In the genomic region with DNA sequence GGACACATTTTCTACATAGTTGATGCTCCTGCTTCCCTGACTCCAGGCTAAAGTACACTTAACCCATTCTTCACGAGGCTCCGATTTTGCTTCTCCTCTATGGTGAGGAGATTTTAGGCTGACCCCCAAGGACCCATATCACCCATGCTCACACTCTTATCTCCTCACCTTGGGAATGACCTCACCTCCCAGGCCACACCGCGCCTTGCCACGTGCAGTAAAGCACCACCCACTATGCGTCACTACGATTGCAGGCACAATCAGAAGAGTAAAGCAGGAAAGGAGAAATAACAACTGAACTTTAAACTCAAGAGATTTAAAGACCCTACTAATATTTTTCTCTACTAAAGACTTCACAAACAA, we compare ENCODE assay signal across 15 mouse cellular contexts.
"Had no signal": no experiment of that assay in that cellular context is flagged by ENCODE, and none has a peak within 500 bp of the region (broad histone marks: within the 10 kb centered on the region; RNA-seq: fewer than 3 reads in every experiment).

No protein-coding gene starts in this region.

- H3K4me2 ChIP-seq: heart, embryonic 11.5 days; heart, embryonic 12.5 days; heart, embryonic 13.5 days; heart, embryonic 15.5 days; hindbrain, embryonic 12.5 days; hindbrain, embryonic 13.5 days; hindbrain, embryonic 14.5 days; hindbrain, embryonic 15.5 days; kidney, embryonic 15.5 days had no signal

- H3K27me3 ChIP-seq: heart, embryonic 12.5 days; heart, embryonic 13.5 days; heart, embryonic 15.5 days; hindbrain, embryonic 12.5 days; hindbrain, embryonic 13.5 days; hindbrain, embryonic 15.5 days; kidney, embryonic 15.5 days had no signal

- H3K36me3 ChIP-seq: heart, embryonic 15.5 days; hindbrain, embryonic 15.5 days had no signal

- H3K9me3 ChIP-seq: heart, embryonic 10.5 days; heart, embryonic 12.5 days; heart, embryonic 13.5 days; heart, embryonic 15.5 days; hindbrain, embryonic 10.5 days; hindbrain, embryonic 12.5 days; hindbrain, embryonic 13.5 days; hindbrain, embryonic 15.5 days; kidney, embryonic 15.5 days had no signal

- H3K27ac ChIP-seq: heart, embryonic 10.5 days; heart, embryonic 13.5 days; heart, embryonic 15.5 days; hindbrain, embryonic 10.5 days; hindbrain, embryonic 12.5 days; hindbrain, embryonic 13.5 days; hindbrain, embryonic 14.5 days; hindbrain, embryonic 15.5 days; hindbrain, postnatal 0 days; kidney, embryonic 15.5 days; kidney, postnatal 0 days; layer of hippocampus, adult 2 months; left cerebral cortex, adult 2 months had no signal

- H3K4me1 ChIP-seq: hindbrain, embryonic 10.5 days; hindbrain, embryonic 12.5 days; hindbrain, embryonic 13.5 days; hindbrain, embryonic 15.5 days had no signal

- H3K4me3 ChIP-seq: heart, embryonic 10.5 days; heart, embryonic 12.5 days; heart, embryonic 13.5 days; heart, embryonic 15.5 days; hindbrain, embryonic 10.5 days; hindbrain, embryonic 12.5 days; hindbrain, embryonic 13.5 days; hindbrain, embryonic 15.5 days; kidney, embryonic 15.5 days; layer of hippocampus, adult 2 months; left cerebral cortex, adult 2 months had no signal

- H3K9ac ChIP-seq: heart, embryonic 12.5 days; heart, embryonic 13.5 days; heart, embryonic 15.5 days; hindbrain, embryonic 12.5 days; hindbrain, embryonic 13.5 days; hindbrain, embryonic 14.5 days; hindbrain, embryonic 15.5 days; kidney, embryonic 15.5 days had no signal
